Mouse (Mus musculus): ENCODE results near the gene Myl4.

- TF ChIP-seq EP300 (IDR thresholded peaks at IDR 0.05; ENCODE audit: low read depth), result no peak
- TF ChIP-seq CTCF (IDR thresholded peaks at IDR 0.05; ENCODE audit: low read depth), result no peak
Measured at GRCm38 (mm10) chr11:104582308-104582606, 31.8 kb downstream of the Myl4 start.

All from heart, postnatal 0 days (tissue).